Mouse (Mus musculus) cerebellum, postnatal 4 days (tissue): Measurements from ENCODE around the gene Mical3.

Experiments used
- DNase-seq, 2 experiments: peaks; one replicate each; pipeline ENCODE4 v3.0.0; 2022; ENCODE audit warnings: low spot score in 2 of 2, mixed read lengths in 1 of 2

Gene Mical3

GRCm38 (mm10) chr6:121016097-121016496 lies 114.7 kb downstream of the Mical3 start:
- DNase-seq: no peak

GRCm38 (mm10) chr6:121014339-121014738 lies 116.5 kb downstream of the Mical3 start:
- DNase-seq: no peak

DNA sequence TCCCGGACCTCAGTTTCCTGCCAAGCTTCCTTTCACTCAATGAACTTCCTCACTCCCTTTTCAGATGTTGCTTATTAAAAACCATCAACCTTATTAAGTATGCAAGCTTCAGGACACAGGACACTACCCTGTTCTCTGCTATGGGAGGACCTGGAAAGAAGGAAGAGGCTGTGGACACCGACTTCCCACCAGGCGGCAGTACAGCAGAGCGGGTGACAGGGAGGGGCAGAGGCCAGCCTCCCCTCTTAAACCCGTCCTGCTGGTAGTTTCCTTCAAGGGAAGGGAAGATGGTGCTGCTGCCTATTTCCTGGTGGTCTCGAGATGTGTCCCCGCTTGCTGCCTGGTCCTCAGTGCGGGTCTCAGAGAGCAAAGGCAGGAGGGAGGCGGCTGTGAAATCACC lies 117.0 kb downstream of the Mical3 start:
- peak in 1 of 2 experiments; percentile 51 for DNase-seq

- no peak for DNase-seq
These were observed 119.1 kb downstream of the Mical3 start for GRCm38 (mm10) chr6:121011709-121012108.

DNA sequence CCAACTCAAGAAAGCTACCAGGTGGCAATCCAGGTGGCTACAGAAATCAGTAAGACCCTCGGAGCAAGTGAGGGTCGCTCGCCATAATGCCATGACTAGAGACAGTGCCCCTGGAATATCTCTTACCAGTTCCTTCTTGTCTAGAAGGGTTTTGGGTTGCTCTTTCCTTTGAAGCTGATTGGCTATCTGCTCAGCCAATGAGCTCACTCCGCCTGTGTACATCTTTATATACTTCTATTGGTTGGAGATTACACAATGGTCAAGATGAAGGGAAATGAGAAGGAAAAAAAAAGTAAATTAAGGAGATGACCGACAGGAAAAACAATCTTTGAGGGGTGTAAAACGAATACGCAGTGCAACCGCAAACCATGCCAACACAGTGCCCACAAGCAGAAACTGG lies 121.1 kb downstream of the Mical3 start:
- DNase-seq: no peak

- DNase-seq: no peak
These were observed 125.8 kb downstream of the Mical3 start for GRCm38 (mm10) chr6:121004959-121005358.

DNA sequence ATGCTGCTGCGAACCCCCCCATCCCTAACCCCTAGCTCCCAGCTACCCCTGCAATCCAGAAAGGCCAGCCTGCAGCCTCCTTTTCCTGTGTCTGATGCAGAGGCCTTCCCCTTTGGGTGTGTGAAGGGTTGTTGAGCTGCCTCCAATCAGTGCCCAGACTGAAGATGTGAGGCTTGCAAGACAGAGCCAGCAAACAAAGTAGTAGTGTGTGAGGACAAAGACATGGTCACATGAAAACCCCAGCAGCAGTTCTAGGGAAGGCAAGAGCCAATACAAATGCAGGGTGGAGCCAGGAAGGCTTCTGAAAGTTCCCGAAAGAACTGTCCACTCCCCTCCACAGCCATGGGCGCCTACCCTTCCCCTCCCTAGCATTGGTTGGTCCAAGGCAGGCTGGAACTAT lies 127.8 kb downstream of the Mical3 start:
- DNase-seq: no peak

DNA sequence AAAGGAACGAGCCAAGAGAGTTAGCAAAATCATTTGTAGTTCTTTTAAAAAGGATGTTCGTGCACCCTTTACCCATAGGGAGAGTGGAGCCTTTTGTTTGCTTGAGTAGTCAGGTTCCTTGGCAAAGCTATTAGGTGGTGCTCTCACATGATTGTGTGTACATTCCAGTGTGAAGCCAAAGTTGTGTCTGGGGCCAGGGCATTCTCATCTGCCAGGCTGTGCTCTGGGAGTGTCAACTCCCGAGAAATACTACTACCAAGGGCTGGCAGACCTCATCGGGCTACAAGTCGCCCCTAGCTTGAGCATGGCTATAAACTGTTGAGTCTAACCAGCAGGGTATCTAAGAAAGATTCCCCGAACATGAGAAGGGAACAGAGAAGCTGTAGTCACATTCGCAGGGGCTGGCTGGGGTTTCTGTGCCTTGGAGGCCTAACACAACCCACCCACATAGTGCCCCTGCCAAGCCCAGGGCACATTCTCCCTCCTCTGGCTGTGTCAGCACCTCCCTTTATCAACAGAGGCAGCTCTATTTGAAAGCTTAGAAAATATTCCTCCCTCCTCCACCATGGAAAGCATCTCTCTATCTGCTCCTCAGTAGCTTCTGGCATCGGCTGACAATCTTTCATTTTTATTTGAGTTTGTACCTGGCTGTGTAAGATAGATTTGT lies 130.8 kb downstream of the Mical3 start:
- DNase-seq: no peak

- no peak for DNase-seq
These were observed 131.7 kb downstream of the Mical3 start for GRCm38 (mm10) chr6:120999087-120999486.

GRCm38 (mm10) chr6:120996607-120997006 lies 134.2 kb downstream of the Mical3 start:
- no peak for DNase-seq

DNA sequence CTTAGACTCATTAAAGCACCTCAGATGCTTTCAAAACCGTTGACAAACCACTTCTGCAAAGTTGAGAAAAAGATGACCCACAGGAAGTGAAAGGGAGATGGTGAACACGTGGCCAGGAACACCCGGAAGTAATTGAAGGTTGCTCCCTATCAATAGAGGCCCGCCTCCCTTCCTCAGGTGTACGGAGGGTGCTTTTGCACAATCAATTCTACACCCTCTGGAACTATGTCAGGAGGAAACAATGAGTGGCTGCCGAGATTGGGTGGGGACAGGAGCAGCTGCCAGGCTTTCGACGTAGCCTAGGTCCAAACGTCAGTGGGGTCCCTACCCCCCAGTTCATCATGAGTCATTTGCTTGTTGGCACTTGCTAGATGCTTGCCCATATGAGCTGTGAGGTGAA lies 135.3 kb downstream of the Mical3 start:
- DNase-seq: no peak

DNA sequence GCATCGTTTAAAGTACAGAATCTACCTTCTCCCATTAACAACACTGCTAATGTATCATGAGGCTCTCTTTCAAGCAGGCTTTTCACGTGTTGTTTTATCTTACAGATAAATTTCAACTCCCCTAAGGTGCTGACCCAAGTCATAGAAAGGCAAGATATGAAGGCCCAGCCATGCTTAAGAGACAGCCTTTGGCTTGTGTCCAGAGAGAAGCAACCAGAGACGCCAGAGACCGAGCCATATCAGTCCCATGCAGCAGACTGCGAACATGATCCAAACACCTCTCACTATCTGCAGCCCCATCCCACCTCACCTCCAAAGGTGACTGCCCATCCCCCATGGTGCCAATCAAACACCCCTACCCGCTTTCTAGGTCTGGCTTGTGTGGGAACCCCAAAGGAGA lies 138.9 kb downstream of the Mical3 start:
- no peak for DNase-seq

DNA sequence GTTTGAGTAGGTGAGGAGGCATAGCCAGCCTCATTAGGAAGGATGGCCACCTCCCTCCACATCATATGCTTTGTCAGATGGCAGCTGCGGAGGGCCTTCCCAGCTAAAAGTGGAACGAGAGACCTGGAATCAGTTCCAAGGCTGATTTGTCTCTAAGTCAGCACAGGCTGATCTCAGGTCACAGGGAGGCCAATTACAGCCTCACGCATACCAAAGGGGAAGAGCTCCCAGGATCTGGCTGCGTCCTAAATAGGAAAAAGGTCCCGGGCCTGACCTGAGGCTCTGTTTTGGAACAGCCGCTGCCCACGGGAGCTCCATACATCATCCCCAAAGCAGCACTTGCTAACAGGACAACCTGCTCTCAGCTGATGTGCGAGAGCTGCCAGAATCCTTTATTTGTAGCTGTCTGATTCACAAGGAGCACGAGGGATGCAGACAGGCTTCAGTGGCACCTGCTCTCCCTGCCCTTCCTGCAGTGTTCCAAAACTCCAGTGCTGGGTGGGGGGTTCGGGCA lies 143.2 kb downstream of the Mical3 start:
- DNase-seq: no peak

DNA sequence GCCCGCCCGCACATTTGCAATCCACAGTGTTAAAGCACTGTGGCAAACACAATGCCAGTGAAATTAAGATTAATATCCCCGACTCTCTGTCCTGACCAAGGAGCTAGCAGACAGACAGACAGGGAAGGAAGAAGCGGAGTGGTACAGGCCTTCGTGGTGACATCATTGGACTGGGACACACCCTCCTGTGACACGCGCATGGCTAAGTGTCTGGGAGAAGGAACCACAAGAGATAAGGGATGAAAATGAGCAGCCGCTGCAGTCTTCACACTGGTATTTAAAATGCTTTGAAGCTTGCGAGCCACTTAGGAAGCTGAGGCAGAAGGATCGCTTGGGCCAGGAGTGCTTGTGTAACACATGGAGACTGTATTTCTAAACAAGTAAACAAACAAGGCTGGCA lies 143.6 kb downstream of the Mical3 start:
- no peak for DNase-seq

DNA sequence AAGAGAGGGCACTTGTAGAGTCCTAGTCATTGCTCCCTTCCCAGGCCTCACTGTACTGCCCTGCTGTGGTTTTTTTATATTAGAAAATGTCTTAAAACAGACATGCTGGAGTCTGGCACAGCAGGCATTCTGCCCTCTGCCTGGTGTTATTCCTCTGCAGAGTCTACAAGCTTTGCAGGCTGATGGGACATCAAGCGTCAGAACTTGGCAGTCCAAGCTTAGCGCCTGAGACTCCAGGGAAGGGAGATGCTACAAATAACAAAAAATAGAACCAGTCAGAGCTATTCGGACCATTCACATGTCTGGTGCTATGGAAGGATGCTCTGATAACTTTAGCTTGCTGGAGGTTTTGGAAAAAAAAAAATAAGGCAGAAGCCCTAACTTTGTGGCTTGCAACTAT lies 144.6 kb downstream of the Mical3 start:
- DNase-seq: no peak

DNA sequence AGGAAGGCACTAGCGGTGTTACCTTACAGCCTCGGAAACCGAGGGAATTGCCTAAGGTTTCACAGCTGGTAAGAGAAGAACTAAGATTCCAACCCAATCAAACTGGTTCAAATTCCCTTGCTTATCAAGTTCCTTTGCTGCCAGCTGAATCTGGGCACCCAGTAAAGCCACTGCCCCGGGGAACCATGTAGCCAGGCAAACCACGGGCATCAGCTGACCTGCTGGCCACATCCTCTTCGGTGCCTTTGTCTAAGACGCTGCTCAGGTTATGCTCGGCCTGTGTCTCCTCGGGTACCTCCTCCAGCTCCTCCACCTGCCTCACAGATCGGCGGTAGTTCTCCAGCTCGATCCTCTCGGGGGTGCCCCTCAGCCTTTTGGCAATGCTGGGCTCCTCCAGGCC lies 148.5 kb downstream of the Mical3 start:
- no peak for DNase-seq

GRCm38 (mm10) chr6:120981537-120981936 lies 149.3 kb downstream of the Mical3 start:
- no peak for DNase-seq

- DNase-seq: no peak
These were observed 152.7 kb downstream of the Mical3 start for GRCm38 (mm10) chr6:120978019-120978621.

DNA sequence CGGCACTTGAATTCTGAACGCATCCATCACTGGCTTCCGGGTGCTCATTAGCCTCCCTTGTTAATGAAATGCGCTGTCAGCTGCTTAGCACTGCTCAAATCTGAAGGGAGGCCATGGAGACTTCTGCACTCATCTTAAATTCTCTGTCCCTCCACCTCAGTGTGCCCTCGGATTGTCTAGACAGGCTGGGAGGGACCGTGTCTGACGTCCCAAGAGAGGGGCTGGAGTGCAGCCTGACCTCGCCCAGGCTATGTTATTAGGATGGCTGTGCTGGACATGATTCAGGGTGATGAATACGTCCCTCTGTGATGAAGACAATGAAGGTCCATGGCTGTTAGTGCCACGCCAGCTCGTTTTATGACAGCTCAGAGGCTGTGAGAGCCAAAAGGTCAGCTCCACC lies 153.8 kb downstream of the Mical3 start:
- no peak for DNase-seq

GRCm38 (mm10) chr6:120976097-120976496 lies 154.7 kb downstream of the Mical3 start:
- no peak for DNase-seq

GRCm38 (mm10) chr6:120971797-120972590 lies 158.8 kb downstream of the Mical3 start:
- peak; percentile 65 to 83 for DNase-seq

GRCm38 (mm10) chr6:120970939-120971796 lies 159.6 kb downstream of the Mical3 start:
- no peak for DNase-seq
